Mouse (Mus musculus): ENCODE measurements around the gene Efcab9.

The Efcab9 gene

DNA sequence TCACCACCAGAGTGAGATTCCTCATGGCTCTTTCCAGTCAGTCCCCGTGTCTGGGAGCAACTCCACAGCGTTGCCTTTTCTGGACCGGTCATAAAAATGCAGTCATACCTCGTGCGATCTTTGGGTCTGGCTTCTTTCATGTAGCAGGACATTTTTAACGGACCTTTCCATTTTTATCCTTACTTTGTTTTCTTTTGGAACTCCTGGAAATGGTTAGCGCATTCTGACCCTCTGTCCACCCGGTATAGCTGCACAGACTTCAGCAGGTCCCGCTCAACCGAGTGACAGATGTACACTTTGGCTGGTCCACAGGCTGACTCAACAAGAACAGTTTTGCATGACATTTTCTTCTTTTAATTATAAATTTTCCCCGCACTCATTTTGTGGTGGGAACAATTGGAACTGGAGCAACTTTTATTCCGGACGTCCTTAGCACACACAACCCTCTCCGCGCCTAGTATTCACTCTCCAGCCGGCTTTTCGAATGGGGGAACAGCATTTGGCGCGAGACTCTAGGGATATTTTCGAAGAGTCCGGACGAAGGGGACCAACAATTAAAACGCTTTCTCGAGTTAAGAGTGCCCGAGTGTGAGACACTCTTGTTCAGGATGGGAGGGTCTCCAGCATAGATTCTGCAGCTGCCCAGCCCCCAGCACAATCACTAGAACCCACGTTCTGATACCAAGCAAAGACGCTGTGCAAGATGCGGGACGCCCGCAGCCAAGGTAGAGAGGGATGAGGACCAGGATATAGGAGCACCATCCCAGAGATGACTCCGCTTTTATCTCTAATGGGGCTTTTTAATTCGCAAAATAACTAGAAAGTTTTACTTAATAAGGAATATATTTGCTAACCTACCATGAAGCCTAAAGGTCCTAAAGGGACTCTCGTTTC lies at the start of gene Efcab9:
Gene Efcab9, minus strand, starts transcription at position 211 of the 894 bp plus-strand sequence.
- DNase-seq (ENCODE audit: extremely low spot score, low read depth, low spot score): no peak

DNA sequence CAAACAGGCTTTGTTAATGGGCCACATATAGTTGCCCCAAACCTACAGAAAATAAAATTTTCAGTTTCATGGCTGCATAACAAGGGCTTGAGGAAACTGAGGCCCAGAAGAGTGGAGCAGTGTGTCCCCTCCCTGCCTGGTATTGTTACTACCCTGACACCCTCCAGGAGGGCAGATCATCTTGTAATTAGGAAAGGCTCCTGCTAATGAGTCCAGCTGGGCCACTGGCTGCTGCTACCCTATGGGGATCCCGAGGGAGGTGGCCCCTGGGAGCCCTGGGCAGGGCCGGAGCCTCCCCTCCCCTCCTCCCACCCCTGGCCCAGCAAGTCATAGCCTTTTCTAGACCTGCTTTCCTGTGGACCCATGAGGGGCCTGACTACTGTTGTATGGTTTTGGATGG lies 49.1 kb upstream of the Efcab9 start:
- DNase-seq (ENCODE audit: extremely low spot score, low read depth, low spot score): no peak

- DNase-seq (ENCODE audit: extremely low spot score, low read depth, low spot score): no peak
Observed at GRCm38 (mm10) chr11:32580305-32580947, 48.5 kb upstream of the Efcab9 start.

DNA sequence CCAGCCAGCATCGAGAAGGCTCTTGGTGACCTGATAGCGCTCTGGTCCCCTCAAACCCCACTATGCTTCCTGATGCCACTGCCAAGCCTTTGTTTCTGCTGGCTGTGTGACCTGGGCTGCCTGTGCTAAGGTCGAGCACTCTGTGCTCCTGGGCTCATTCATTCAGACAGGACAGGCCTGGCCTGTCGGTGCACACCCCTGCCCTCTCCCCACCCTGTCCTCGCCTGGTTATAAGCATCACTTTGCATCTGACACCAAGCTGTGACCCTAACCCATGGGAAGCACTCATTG lies 44.8 kb upstream of the Efcab9 start:
- DNase-seq (ENCODE audit: extremely low spot score, low read depth, low spot score): no peak

- no peak for DNase-seq (ENCODE audit: extremely low spot score, low read depth, low spot score)
Observed at GRCm38 (mm10) chr11:32575964-32576759, 44.3 kb upstream of the Efcab9 start.

DNA sequence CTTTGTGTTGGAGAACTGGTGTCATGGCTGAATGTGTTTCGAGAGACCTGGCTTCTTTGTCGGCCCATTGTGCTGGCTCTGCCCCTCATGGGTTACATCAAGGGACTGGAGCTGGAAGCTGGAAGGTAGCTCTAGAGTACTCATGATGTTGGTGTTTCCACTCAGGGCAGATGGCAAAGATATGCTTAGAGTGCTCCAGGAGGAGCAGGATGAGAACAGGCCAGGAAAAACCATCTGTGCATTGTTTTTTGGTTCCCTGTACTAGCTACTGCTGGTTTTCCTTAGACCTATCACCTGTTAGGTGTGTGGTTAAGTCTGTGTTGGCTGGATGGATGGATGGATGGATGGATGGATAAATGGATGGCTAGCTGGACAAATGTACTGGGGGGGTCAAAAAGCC lies 41.8 kb upstream of the Efcab9 start:
- no peak for DNase-seq (ENCODE audit: extremely low spot score, low read depth, low spot score)

DNA sequence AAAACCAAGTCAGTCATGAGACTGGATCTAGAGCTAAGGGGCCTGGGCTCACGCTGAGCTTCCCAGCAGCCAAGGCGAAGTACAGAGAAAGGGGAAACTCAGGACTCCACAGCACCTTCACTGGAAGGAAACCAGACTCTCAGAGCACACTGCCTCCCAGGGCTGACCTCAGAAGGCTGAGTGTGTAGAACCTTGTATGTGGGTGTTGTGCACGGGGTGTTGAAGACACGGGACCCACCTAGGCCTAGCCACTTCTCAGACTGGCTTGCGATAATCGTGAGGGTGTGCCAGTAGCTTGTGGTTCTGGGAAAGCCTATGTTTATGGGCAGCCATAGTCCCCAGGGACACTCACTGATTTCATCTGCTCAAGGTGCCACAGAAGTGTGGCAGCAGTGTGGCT lies 39.2 kb upstream of the Efcab9 start:
- no peak for DNase-seq (ENCODE audit: extremely low spot score, low read depth, low spot score)

- DNase-seq (ENCODE audit: extremely low spot score, low read depth, low spot score): no peak
Observed at GRCm38 (mm10) chr11:32568637-32569293, 36.9 kb upstream of the Efcab9 start.

DNA sequence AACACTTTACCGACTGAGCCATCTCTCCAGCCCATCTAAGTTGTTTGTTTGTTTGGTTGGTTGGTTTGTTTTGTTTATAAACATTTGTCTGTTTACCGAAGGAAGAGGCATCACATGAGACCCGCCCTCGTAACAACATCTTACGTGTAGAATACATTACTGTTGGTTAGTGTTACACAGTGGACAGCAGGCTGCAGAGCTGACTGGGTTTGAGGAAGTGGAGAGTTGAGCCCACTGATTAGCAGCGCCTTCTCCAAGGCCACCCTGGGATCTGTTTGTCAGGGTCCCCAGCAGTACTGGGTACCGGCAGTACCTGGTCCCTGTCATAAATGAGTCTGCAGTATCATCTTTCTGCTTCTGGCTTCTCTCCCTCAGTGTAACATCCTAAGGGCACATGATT lies 36.2 kb upstream of the Efcab9 start:
- DNase-seq (ENCODE audit: extremely low spot score, low read depth, low spot score): no peak

DNA sequence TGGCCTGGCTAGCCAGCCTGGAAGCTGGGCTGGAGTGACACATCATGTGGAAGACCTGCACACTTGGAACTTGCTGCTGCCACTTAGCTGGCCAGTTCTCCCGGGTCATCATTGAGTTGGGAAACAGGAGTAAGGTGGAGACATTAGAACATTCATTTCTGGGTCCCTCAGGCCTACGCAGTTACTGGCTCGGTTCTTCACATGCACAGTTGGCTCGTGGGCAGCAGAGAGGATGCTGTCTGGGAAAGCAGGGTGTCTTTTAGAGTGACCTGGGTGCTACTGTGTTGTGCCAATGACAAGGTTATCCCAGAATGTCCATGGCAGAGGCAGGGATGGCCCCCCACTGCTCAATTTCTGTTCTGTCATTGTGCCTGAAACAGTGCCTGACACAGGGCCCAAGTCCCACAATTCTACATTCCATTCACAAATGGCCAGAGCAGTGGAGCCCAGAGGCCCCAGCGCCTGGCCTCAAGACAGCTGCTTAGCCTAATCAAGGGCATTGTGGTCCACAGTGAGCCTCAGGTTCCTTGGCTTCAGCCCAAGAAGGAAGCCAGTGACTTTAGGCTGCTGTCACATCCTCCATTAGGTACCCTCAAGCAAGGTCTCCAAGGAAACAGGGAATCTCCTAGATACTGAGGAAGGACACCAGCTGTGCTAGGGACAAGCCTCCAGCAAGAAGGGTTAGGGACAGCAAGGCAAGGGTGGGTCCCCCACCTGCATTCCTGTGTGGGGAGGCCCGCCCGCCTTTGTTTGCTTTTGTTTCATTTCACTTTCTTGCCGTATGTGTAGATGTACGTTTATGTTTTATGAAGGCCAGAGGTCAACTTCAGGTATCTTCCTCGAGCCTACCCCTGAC lies 35.3 kb upstream of the Efcab9 start:
- DNase-seq (ENCODE audit: extremely low spot score, low read depth, low spot score): no peak

DNA sequence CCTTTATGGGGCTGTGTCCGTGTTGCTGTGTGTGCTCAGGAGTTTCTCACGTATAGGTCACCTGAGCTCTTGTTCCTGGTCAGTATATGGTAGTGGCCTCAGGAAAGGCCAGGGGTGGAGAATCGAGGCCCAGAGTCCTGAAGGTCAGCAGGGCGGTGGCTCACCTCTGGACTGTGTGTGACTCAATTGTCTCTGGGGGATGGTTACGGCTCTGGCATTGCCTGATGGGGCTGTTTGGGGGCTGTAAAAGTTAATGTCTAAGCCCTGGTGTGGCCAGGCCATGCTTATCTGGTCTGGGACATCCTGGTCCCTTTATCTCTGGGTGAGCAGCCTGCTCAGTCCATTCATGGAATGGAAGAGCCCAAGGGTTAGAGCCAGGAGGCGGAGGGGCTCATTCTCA lies 34.3 kb upstream of the Efcab9 start:
- no peak for DNase-seq (ENCODE audit: extremely low spot score, low read depth, low spot score)

GRCm38 (mm10) chr11:32565088-32565487 lies 33.2 kb upstream of the Efcab9 start:
- no peak for DNase-seq (ENCODE audit: extremely low spot score, low read depth, low spot score)

GRCm38 (mm10) chr11:32564629-32565028 lies 32.7 kb upstream of the Efcab9 start:
- DNase-seq (ENCODE audit: extremely low spot score, low read depth, low spot score): no peak

GRCm38 (mm10) chr11:32563660-32564059 lies 31.8 kb upstream of the Efcab9 start:
- DNase-seq (ENCODE audit: extremely low spot score, low read depth, low spot score): no peak

- no peak for DNase-seq (ENCODE audit: extremely low spot score, low read depth, low spot score)
Observed at GRCm38 (mm10) chr11:32562706-32563105, 30.8 kb upstream of the Efcab9 start.

GRCm38 (mm10) chr11:32561465-32562355 lies 29.8 kb upstream of the Efcab9 start:
- DNase-seq (ENCODE audit: extremely low spot score, low read depth, low spot score): no peak

GRCm38 (mm10) chr11:32560015-32560770 lies 28.3 kb upstream of the Efcab9 start:
- no peak for DNase-seq (ENCODE audit: extremely low spot score, low read depth, low spot score)

- no peak for DNase-seq (ENCODE audit: extremely low spot score, low read depth, low spot score)
Observed at GRCm38 (mm10) chr11:32558677-32559076, 26.8 kb upstream of the Efcab9 start.

- no peak for DNase-seq (ENCODE audit: extremely low spot score, low read depth, low spot score)
Observed at GRCm38 (mm10) chr11:32558026-32558425, 26.1 kb upstream of the Efcab9 start.

Measured in hindlimb bud, embryonic 11.5 days (tissue).